Mouse (Mus musculus): ENCODE results near the gene Fkbpl. TPM values are rescaled to one million over a fixed set of nuclear protein-coding genes. Genes with fewer than 3 reads are reported as not detected.

The Fkbpl gene
- polyA plus RNA-seq, 1 experiment from 2014 or later: 16.6 TPM

DNA sequence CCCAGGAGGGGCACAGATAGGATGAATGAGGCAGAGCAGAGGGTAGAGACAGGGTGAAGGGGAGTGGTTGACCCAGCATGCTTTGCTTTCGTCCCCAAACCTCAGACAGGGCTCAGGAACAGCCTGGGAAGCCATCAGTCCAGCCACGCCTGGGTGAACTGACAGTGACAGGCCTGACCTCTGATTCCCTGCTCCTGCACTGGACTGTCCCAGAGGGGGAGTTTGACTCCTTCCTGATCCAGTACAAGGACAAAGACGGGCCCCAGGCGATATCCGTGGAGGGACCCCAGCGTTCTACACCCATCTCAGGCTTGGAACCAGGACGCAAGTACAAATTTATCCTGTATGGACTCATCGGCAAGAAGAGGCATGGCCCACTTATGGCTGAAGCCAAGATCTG lies 38.6 kb downstream of the Fkbpl start:
- Histone ChIP-seq H3K9ac (replicated peaks; ENCODE audit: low read length) (no peak overlapping the region), H3K36me3 (replicated peaks; ENCODE audit: control insufficient read depth, insufficient read depth, low read depth, low read length) (no peaks in the 10 kb centered on the region), H3K4me3 (ENCODE audit: low read depth, low read length) (no peak overlapping the region), H3K4me1 (ENCODE audit: control insufficient read depth, insufficient read depth, low read length) (no peaks in the 10 kb centered on the region), H3K27ac (replicated peaks; ENCODE audit: low read depth, low read length) (no peak overlapping the region), H3K27me3 (ENCODE audit: control insufficient read depth, insufficient read depth, low read length) (no peaks in the 10 kb centered on the region), H3K4me2 (ENCODE audit: low read depth, low read length) (no peak overlapping the region), H3K9me3 (replicated peaks; ENCODE audit: control insufficient read depth, low read length) (no peaks in the 10 kb centered on the region)
- WGBS: 73% methylated on average over 8 of the region's 8 CpGs
- ATAC-seq (replicated peaks; ENCODE audit: insufficient number of reproducible peaks, low FRiP score, low TSS enrichment, low read depth) (no peak), DNase-seq (ENCODE audit: low spot score) (no peak)

DNA sequence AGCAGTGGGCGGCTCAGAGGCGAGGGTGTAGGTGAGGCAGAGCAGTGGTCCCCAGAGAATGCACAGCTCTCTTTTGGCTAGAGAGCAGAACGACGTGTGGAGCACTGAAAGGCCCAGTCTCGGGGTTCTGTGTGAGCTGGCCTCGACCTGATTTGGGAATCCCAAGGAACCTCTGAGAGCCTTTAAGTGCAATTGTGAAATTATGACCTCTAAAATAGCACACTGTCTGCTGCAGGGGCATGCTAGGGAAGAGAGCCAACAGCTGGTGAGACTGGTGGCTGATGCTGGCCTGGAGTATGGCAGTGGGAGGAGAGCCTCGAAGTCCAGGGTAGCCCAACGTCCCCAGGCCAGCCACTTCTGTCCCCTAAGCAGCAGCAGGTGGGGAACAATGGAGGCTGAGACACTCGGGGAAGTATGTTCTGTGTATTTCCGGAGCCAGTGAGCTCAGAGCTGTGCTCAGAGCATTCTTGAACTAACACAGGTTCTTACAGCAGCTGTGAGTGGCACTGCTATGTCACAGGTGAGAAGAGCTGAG lies 39.2 kb downstream of the Fkbpl start:
- Histone ChIP-seq H3K27ac (replicated peaks; ENCODE audit: low read depth, low read length) (no peak overlapping the region), H3K4me3 (ENCODE audit: low read depth, low read length) (no peak overlapping the region), H3K27me3 (ENCODE audit: control insufficient read depth, insufficient read depth, low read length) (no peaks in the 10 kb centered on the region), H3K4me2 (ENCODE audit: low read depth, low read length) (no peak overlapping the region), H3K36me3 (replicated peaks; ENCODE audit: control insufficient read depth, insufficient read depth, low read depth, low read length) (no peaks in the 10 kb centered on the region), H3K9ac (replicated peaks; ENCODE audit: low read length) (no peak overlapping the region), H3K4me1 (ENCODE audit: control insufficient read depth, insufficient read depth, low read length) (no peaks in the 10 kb centered on the region), H3K9me3 (replicated peaks; ENCODE audit: control insufficient read depth, low read length) (no peaks in the 10 kb centered on the region)
- WGBS: 66% methylated on average over 10 of the region's 10 CpGs
- ATAC-seq (replicated peaks; ENCODE audit: insufficient number of reproducible peaks, low FRiP score, low TSS enrichment, low read depth) (no peak), DNase-seq (ENCODE audit: low spot score) (no peak)

DNA sequence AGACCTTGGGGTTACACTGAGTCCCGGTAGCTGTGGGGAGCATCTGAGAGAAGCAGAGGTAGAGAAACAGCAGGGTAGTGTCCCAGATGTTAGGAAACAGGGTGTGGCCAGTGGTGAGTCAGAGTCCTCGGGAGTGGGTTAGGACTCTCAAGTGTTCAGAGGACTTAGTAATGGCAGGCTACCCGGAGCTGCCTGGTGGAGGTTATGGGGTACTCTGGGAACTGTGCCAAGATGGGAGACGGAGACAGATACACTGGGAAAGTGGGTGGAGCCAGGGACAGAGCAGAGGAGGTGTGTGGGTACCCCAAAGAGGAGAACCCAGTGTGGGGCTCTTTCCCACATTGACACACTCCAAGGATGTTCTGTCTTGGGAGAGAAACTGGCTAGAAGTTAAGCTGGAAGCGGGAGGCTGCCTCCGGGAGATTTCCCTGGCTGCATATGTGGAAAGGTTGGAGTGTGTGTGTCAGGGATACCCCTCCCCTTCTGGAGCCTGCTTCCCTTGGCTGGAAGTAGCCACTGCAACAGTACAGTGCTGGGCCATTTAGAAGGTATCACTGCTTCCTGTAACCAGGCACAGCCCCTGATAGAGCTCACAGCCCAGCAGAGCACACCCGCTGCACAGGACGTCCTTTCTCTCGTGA lies 39.8 kb downstream of the Fkbpl start:
- H3K4me3 ChIP-seq (ENCODE audit: low read depth, low read length): no peak overlapping the region

DNA sequence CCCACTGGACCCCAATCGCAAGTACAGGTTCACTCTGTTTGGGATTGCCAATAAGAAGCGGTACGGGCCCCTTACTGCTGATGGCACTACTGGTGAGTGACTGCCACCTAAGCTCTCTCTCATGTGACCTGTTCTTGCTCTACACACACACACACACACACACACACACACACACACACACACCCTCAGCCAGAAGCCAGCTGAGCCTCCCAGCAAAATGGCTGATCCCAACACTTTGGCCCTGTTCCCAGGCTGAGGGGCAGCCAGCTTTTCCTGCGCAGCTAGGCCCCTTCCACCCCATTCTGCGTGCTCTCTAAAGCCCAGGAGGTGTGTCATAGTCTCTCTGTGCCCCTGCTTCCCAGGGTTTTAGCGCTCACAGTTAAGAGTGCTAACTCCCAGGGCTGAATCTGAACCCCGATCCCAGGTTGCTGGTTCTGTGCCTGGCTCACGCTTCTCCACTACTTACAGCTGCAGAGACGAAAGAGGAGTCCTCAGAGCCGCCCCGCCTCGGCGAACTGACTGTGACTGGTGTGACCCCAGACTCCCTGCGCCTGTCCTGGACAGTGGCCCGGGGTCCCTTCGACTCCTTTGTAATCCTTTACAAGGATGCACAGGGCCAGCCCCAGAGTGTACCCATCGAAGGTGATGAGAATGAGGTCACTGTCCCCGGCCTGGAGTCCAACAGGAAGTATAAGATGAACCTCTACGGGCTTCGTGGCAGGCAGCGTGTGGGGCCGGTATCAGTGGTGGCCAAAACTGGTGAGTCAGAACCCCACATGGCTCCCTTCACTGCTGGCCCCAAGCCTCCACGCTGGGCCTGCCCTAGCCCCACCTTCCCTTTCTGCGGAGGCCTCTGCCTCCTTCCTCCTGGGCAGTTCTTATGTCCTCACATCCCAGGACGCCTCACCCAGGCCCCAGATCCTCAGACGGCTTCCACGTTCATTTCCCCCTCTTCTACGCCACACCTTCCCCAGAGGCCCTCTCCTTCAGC lies 40.9 kb downstream of the Fkbpl start:
- H3K4me1 ChIP-seq (ENCODE audit: control insufficient read depth, insufficient read depth, low read length): no peaks in the 10 kb centered on the region
- ATAC-seq (replicated peaks; ENCODE audit: insufficient number of reproducible peaks, low FRiP score, low TSS enrichment, low read depth): no peak
- 81% methylated on average over 28 of the region's 28 CpGs for WGBS
- no peak overlapping the region for H3K27ac ChIP-seq (replicated peaks; ENCODE audit: low read depth, low read length)
- H3K27me3 ChIP-seq (ENCODE audit: control insufficient read depth, insufficient read depth, low read length): no peaks in the 10 kb centered on the region
- no peaks in the 10 kb centered on the region for H3K36me3 ChIP-seq (replicated peaks; ENCODE audit: control insufficient read depth, insufficient read depth, low read depth, low read length)
- no peak for DNase-seq (ENCODE audit: low spot score)
- H3K9ac ChIP-seq (replicated peaks; ENCODE audit: low read length): no peak overlapping the region
- H3K9me3 ChIP-seq (replicated peaks; ENCODE audit: control insufficient read depth, low read length): no peaks in the 10 kb centered on the region
- no peak overlapping the region for H3K4me3 ChIP-seq (ENCODE audit: low read depth, low read length)
- H3K4me2 ChIP-seq (ENCODE audit: low read depth, low read length): no peak overlapping the region

More for the DNA sequence above, 39.8 kb downstream of the Fkbpl start:
- H3K4me1 ChIP-seq (ENCODE audit: control insufficient read depth, insufficient read depth, low read length): no peaks in the 10 kb centered on the region
- no peak overlapping the region for H3K4me2 ChIP-seq (ENCODE audit: low read depth, low read length)
- no peaks in the 10 kb centered on the region for H3K36me3 ChIP-seq (replicated peaks; ENCODE audit: control insufficient read depth, insufficient read depth, low read depth, low read length)
- H3K27ac ChIP-seq (replicated peaks; ENCODE audit: low read depth, low read length): no peak overlapping the region
- DNase-seq (ENCODE audit: low spot score) (no peak), ATAC-seq (replicated peaks; ENCODE audit: insufficient number of reproducible peaks, low FRiP score, low TSS enrichment, low read depth) (no peak)
- no peaks in the 10 kb centered on the region for H3K9me3 ChIP-seq (replicated peaks; ENCODE audit: control insufficient read depth, low read length)
- no peaks in the 10 kb centered on the region for H3K27me3 ChIP-seq (ENCODE audit: control insufficient read depth, insufficient read depth, low read length)
- 74% methylated on average over 9 of the region's 9 CpGs for WGBS
- H3K9ac ChIP-seq (replicated peaks; ENCODE audit: low read length): no peak overlapping the region

DNA sequence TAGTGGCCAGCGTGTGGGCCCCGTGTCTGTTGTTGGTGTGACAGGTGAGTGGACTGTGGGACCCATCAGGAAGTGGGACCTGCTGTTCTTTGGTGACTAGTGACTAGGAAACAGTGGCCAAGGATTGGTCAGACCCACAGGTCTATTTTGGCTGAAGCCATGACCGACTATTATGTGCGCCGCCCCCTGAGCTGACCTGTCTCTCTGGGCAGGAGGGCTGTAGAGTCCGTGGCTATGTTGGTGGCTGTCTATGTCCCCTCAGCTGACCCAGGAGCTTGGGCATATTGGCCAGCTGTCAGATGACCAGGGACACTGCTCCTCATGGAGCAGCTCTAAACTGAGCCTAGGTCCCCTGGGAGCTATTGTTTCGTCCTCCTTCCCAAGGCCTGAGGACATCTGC lies 44.3 kb downstream of the Fkbpl start:
- Histone ChIP-seq H3K9ac (replicated peaks; ENCODE audit: low read length) (no peak overlapping the region), H3K36me3 (replicated peaks; ENCODE audit: control insufficient read depth, insufficient read depth, low read depth, low read length) (no peaks in the 10 kb centered on the region), H3K27ac (replicated peaks; ENCODE audit: low read depth, low read length) (no peak overlapping the region), H3K4me1 (ENCODE audit: control insufficient read depth, insufficient read depth, low read length) (no peaks in the 10 kb centered on the region), H3K9me3 (replicated peaks; ENCODE audit: control insufficient read depth, low read length) (no peaks in the 10 kb centered on the region), H3K4me3 (ENCODE audit: low read depth, low read length) (no peak overlapping the region), H3K4me2 (ENCODE audit: low read depth, low read length) (no peak overlapping the region), H3K27me3 (ENCODE audit: control insufficient read depth, insufficient read depth, low read length) (no peaks in the 10 kb centered on the region)
- ATAC-seq (replicated peaks; ENCODE audit: insufficient number of reproducible peaks, low FRiP score, low TSS enrichment, low read depth) (no peak), DNase-seq (ENCODE audit: low spot score) (no peak)
- 88% methylated on average over 7 of the region's 7 CpGs for WGBS

DNA sequence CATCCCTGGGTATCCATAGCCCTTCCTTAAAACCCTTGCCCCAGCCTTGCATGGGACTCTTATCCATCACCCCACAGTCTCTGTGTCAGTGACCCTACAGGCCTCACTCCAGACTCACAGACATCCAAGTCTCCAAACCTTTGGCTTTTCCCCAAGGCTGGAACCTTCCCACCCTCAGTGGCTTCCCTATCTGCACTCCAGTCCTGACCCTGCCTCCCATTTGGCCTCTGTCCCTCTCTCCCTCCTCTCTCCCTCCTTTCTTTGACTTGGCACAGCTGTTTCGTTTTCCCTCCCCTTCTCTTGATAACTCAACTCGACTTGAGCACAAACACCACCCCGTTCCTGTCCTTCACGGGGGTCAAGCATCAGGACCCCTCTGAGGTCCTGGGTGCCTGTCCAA lies 45.9 kb downstream of the Fkbpl start:
- Histone ChIP-seq H3K9ac (replicated peaks; ENCODE audit: low read length) (no peak overlapping the region), H3K27me3 (ENCODE audit: control insufficient read depth, insufficient read depth, low read length) (no peaks in the 10 kb centered on the region), H3K4me3 (ENCODE audit: low read depth, low read length) (no peak overlapping the region), H3K27ac (replicated peaks; ENCODE audit: low read depth, low read length) (no peak overlapping the region), H3K9me3 (replicated peaks; ENCODE audit: control insufficient read depth, low read length) (no peaks in the 10 kb centered on the region), H3K36me3 (replicated peaks; ENCODE audit: control insufficient read depth, insufficient read depth, low read depth, low read length) (no peaks in the 10 kb centered on the region), H3K4me2 (ENCODE audit: low read depth, low read length) (no peak overlapping the region), H3K4me1 (ENCODE audit: control insufficient read depth, insufficient read depth, low read length) (no peaks in the 10 kb centered on the region)
- no peak for DNase-seq (ENCODE audit: low spot score)
- 74% methylated on average over 4 of the region's 4 CpGs for WGBS
- ATAC-seq (replicated peaks; ENCODE audit: insufficient number of reproducible peaks, low FRiP score, low TSS enrichment, low read depth): no peak

DNA sequence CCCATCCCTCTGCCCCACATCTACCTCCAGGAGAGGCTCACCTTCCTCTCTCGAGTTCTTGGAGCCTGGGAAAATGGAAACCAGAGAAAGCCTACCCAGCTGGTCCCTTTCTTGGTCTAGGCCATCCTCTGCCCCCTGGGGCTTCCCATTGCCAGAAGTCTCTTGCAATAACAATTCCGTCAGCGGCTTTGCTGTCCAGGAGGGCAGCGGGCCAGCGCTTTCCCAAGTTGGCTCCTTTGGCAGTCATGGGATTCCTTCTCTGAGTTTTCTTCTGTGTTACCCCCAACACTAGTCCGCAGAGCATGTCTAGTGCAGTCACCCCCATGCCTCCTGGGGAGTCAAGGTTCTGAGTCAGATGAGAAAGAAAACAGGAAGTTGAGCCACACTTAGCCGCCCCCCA lies 48.3 kb downstream of the Fkbpl start:
- H3K4me1 ChIP-seq (ENCODE audit: control insufficient read depth, insufficient read depth, low read length): no peaks in the 10 kb centered on the region
- WGBS: 66% methylated on average over 7 of the region's 7 CpGs
- no peak overlapping the region for H3K4me3 ChIP-seq (ENCODE audit: low read depth, low read length)
- H3K4me2 ChIP-seq (ENCODE audit: low read depth, low read length): no peak overlapping the region
- no peaks in the 10 kb centered on the region for H3K36me3 ChIP-seq (replicated peaks; ENCODE audit: control insufficient read depth, insufficient read depth, low read depth, low read length)
- H3K27ac ChIP-seq (replicated peaks; ENCODE audit: low read depth, low read length): no peak overlapping the region
- H3K9me3 ChIP-seq (replicated peaks; ENCODE audit: control insufficient read depth, low read length): no peaks in the 10 kb centered on the region
- no peak overlapping the region for H3K9ac ChIP-seq (replicated peaks; ENCODE audit: low read length)
- ATAC-seq (replicated peaks; ENCODE audit: insufficient number of reproducible peaks, low FRiP score, low TSS enrichment, low read depth) (no peak), DNase-seq (ENCODE audit: low spot score) (no peak)
- no peaks in the 10 kb centered on the region for H3K27me3 ChIP-seq (ENCODE audit: control insufficient read depth, insufficient read depth, low read length)

All from embryonic facial prominence, embryonic 11.5 days (tissue).